Mouse (Mus musculus) intestine, embryonic 15.5 days (tissue): ENCODE measurements around the gene Cdkn1b. TPM values are rescaled to one million over a fixed set of nuclear protein-coding genes. Genes with fewer than 3 reads are reported as not detected.

ENCODE experiments used
- ATAC-seq: fragments of 200-750 bp; cut with Nextera tagmentation; 2 replicates; pipeline ENCODE4 v1.8.0; 2017; ENCODE audit warnings: moderate TSS enrichment, moderate library complexity
- H3K27ac ChIP-seq: fragments of 300-500 bp; sonication (generic); 2 replicates; pipeline ENCODE4 v1.5.1; 2015; ENCODE audit warnings: mild to moderate bottlenecking, inconsistent platforms
- H3K27me3 ChIP-seq: fragments of 300-500 bp; sonication (generic); replicated peaks from 2 replicates; pipeline ENCODE4 v1.6.1; 2015; ENCODE audit warnings: inconsistent platforms
- H3K36me3 ChIP-seq: fragments of 300-500 bp; sonication (generic); 2 replicates; pipeline ENCODE4 v1.6.1; 2015; ENCODE audit warnings: inconsistent platforms
- H3K4me1 ChIP-seq: fragments of 300-500 bp; sonication (generic); replicated peaks from 2 replicates; pipeline ENCODE4 v1.6.1; 2015; ENCODE audit warnings: inconsistent platforms
- H3K4me2 ChIP-seq: fragments of 300-500 bp; sonication (generic); replicated peaks from 2 replicates; pipeline ENCODE4 v1.6.1; 2015; ENCODE audit warnings: mild to moderate bottlenecking, inconsistent platforms
- H3K4me3 ChIP-seq: fragments of 300-500 bp; sonication (generic); replicated peaks from 2 replicates; pipeline ENCODE4 v1.5.1; 2015; ENCODE audit warnings: inconsistent platforms
- H3K9ac ChIP-seq: fragments of 300-500 bp; sonication (generic); 2 replicates; pipeline ENCODE4 v1.6.1; 2015; ENCODE audit warnings: inconsistent platforms
- H3K9me3 ChIP-seq: fragments of 300-500 bp; sonication (generic); 2 replicates; pipeline ENCODE4 v1.6.1; 2016; ENCODE audit warnings: inconsistent platforms
- WGBS: fragments of 180-500 bp; shearing (Covaris S2); methylation state at CpG from one replicate; pipeline ENCODE4 v1.1.7; 2015; 5-methylcytosine and 5-hydroxymethylcytosine counted together
- polyA plus RNA-seq: library from polyadenylated mRNA; unstranded; fragments of >200 nt; fragmentation: Nextera tagmentation; extraction: Ambion mirVana; gene quantifications from 2 replicates; pipeline ENCODE4 v1.2.1, GENCODE M21; 2015

Gene Cdkn1b
- 15.3 and 15.9 TPM in 2 replicates for polyA plus RNA-seq

DNA sequence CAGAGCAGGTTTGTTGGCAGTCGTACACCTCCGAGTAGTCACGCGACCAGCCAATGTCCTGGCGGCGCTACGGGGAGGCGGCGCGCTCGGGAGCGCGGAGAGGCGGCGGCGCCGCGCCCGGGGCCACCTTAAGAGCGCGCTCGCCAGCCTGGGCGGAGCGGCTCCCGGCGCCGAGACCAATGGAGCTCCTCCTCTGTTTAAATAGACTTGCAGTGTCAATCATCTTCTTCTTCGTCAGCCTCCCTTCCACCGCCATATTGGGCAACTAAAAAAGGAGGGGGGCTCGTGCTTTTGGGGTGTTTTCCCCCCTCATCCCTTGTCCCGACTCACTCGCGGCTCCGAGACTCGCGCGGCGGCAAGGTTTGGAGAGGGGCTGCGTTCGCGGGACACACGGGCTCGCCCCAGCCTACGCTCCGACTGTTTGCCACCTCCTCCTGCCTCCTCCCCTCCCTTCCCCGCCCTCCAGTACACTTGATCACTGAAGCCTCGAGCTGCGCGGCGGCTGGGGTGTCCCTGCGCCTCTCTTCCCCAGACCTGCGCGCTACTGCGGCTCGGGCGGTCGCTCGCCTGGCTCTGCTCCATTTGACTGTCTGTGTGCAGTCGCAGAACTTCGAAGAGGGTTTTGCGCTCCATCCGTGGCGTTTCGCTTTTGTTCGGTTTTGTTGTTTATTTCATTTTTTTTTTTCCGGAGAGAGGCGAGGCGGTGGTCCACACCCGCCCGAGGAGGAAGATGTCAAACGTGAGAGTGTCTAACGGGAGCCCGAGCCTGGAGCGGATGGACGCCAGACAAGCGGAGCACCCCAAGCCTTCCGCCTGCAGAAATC, at the start of gene Cdkn1b:
Gene Cdkn1b (plus strand): TSS at position 212 of the 824 bp plus-strand sequence.
- Histone ChIP-seq H3K36me3 (no peaks in the 10 kb centered on the region), H3K27me3 (no peaks in the 10 kb centered on the region), H3K9ac (peak within 1 kb of the TSS; percentile 86), H3K9me3 (no peaks in the 10 kb centered on the region), H3K4me3 (peak within 1 kb of the TSS; percentile 63), H3K4me2 (peak within 1 kb of the TSS; percentile 91), H3K27ac (peak within 1 kb of the TSS; percentile 97), H3K4me1 (peaks cover 8% of the 10 kb centered on the region; the same call in 1 of the 2 replicates)
- peak; percentile 96 for ATAC-seq
- WGBS: under 1% methylated on average over 77 of the region's 77 CpGs

DNA sequence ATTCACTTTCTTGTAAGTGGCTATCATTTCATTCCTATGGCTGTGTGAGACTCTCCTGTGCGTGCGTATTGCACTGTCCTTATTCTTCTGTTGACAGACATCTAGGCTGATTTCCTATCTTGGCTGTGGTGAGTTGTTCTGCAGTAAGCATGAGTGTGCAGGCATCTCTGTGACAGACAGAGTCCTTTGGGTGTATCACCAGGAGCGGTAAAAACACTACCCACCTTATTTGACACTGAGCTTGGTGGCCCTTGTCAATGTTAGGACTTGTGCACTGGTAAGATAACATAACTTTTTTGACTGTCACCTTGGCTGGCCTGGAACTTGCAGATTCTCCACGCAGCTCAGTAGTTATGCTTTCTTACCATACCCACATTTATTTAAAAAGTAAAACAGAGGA, 49.3 kb upstream of the Cdkn1b start:
- no peak for ATAC-seq
- Histone ChIP-seq H3K4me3 (no peak overlapping the region), H3K4me2 (no peak overlapping the region), H3K27ac (no peak overlapping the region), H3K9me3 (no peaks in the 10 kb centered on the region), H3K9ac (no peak overlapping the region), H3K27me3 (no peaks in the 10 kb centered on the region), H3K36me3 (0 out of 2 replicates have a peak, but pooled peaks cover 9% of the 10 kb centered on the region), H3K4me1 (no peaks in the 10 kb centered on the region)
- WGBS: 92% methylated on average over 4 of the region's 4 CpGs

DNA sequence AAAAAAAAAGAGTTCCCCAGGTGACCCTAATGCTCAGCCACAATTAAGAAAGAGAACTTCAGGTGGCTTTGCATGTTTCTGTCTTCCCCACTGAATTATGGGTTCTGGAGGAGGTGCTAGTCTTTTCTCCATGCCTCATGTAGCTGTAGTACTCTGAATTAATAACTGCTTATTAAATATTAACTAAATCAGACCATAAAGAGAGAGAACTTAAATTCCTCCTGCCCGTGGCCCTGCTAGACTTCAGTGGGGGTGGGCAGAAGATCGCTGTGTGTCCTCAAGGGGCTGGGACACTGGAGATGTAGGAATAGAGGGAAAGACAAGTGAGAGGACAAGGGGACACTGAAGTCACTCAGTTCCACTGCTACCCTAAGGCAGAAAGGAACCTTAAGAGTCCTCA, 48.0 kb upstream of the Cdkn1b start:
- H3K4me1 ChIP-seq: no peaks in the 10 kb centered on the region
- H3K36me3 ChIP-seq: 0 out of 2 replicates have a peak, but pooled peaks cover 9% of the 10 kb centered on the region
- no peak overlapping the region for H3K27ac ChIP-seq
- H3K27me3 ChIP-seq: no peaks in the 10 kb centered on the region
- no peak overlapping the region for H3K9ac ChIP-seq
- H3K9me3 ChIP-seq: no peaks in the 10 kb centered on the region
- WGBS: 62% methylated on average over 2 of the region's 2 CpGs
- no peak for ATAC-seq
- no peak overlapping the region for H3K4me2 ChIP-seq
- H3K4me3 ChIP-seq: no peak overlapping the region

DNA sequence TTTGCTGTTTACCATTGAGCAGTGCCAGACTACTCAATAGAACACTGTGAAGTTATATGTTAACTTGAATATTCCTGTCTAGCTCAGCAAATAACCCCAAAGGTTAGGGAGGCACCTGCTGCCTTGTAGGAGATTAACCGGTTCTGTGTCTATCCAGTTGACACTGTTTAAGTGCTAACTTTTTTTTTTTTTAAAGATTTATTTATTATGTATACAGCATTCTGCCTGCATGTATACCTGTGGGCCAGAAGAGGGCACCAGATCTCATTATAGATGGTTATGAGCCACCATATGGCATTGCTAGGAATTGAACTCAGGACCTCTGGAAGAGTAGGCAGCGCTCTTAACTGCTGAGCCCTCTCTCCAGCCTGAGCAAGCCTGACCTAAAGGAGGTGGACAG, 47.2 kb upstream of the Cdkn1b start:
- H3K9ac ChIP-seq: no peak overlapping the region
- no peak overlapping the region for H3K4me2 ChIP-seq
- 0 out of 2 replicates have a peak, but pooled peaks cover 7% of the 10 kb centered on the region for H3K36me3 ChIP-seq
- H3K9me3 ChIP-seq: no peaks in the 10 kb centered on the region
- no peak for ATAC-seq
- no peak overlapping the region for H3K27ac ChIP-seq
- H3K4me3 ChIP-seq: no peak overlapping the region
- 75% methylated on average over 2 of the region's 2 CpGs for WGBS
- no peaks in the 10 kb centered on the region for H3K27me3 ChIP-seq
- H3K4me1 ChIP-seq: no peaks in the 10 kb centered on the region

DNA sequence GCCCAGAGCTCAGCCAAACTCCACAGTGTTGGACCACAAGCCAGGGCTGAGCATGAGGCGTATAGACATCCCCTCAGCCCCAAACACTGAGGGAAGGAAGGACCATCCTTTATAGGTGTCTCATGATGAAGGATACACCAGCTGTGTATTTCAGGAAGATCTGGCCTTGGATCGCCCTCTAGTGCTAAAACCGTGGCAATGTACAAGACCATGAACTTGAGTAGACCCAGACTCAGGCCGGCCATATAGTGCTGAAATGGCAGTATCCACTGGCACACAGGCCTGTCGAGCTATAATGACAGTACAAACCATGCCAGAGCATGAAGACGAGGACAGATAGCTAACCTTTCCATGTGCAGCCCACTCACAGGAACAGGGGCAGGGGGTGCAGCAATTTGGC, 43.4 kb upstream of the Cdkn1b start:
- H3K4me3 ChIP-seq: no peak overlapping the region

DNA sequence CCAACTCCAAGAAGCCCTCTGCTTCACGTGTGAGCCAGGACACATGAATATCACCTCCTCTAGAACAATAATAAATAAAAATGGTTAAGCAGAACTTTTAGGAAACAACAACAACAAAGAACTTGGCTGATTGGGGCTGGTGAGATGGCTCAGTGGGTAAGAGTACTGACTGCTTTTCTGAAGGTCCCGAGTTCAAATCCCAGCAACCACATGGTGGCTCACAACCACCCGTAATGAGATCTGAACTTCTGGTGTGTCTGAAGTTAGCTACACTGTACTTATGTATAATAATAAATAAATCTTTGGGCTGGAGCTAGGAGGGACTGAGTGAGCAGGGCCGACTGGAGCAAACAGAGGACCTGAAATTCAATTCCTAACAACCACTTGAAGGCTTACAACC, 42.9 kb upstream of the Cdkn1b start:
- Histone ChIP-seq H3K4me1 (no peaks in the 10 kb centered on the region), H3K27me3 (no peaks in the 10 kb centered on the region), H3K27ac (no peak overlapping the region), H3K9me3 (no peaks in the 10 kb centered on the region), H3K9ac (no peak overlapping the region), H3K4me3 (no peak overlapping the region), H3K36me3 (no peaks in the 10 kb centered on the region), H3K4me2 (no peak overlapping the region)
- 86% methylated on average over 4 of the region's 4 CpGs for WGBS
- ATAC-seq: no peak

More for the DNA sequence above, 43.4 kb upstream of the Cdkn1b start:
- H3K4me2 ChIP-seq: no peak overlapping the region
- no peak overlapping the region for H3K27ac ChIP-seq
- H3K27me3 ChIP-seq: no peaks in the 10 kb centered on the region
- H3K9ac ChIP-seq: no peak overlapping the region
- H3K36me3 ChIP-seq: no peaks in the 10 kb centered on the region
- H3K9me3 ChIP-seq: no peaks in the 10 kb centered on the region
- 75% methylated on average over 6 of the region's 6 CpGs for WGBS
- no peaks in the 10 kb centered on the region for H3K4me1 ChIP-seq
- 0 out of 2 replicates have a peak, but pooled peaks have one; percentile 41 for ATAC-seq

DNA sequence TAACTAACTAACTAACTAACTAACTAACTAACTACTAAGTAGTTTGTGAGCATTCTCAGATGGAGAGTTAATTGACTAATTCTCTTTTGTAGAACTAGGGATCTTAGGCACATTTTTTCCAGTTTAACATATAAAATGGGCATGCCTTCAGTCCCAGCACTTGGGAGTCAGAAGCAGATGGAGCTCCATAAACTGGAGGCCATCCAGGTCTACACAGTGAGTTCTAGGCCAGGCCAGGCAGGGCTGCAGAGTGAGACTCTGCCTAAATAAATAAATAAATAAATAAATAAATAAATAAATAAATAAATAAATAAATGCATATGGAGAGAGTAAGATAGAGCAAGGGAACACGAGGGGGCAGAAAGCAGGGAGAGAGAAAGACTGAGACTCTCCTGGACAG, 42.3 kb upstream of the Cdkn1b start:
- H3K4me3 ChIP-seq: no peak overlapping the region
- no peaks in the 10 kb centered on the region for H3K4me1 ChIP-seq
- no peaks in the 10 kb centered on the region for H3K36me3 ChIP-seq
- no peak for ATAC-seq
- no peak overlapping the region for H3K27ac ChIP-seq
- no peaks in the 10 kb centered on the region for H3K9me3 ChIP-seq
- WGBS: 69% methylated on average over 1 of the region's 1 CpGs
- H3K4me2 ChIP-seq: no peak overlapping the region
- no peaks in the 10 kb centered on the region for H3K27me3 ChIP-seq
- H3K9ac ChIP-seq: no peak overlapping the region

DNA sequence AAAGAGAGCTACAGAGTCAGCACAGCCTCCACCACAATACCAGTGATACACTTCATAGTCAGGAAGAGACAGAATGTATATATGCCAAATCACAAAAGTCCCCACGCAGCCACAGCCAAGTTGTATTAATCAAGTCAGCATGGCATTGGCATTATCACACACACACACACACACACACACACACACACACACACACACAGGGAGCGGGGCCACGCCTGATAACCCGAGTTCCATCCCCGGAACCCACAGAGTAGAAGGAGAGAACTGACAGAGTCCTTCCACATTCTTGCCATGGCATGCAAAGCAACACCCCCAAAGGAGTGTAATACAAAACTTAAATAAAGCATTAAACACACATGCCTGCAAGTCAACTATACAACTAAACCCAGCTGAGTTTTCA, 40.6 kb upstream of the Cdkn1b start:
- no peaks in the 10 kb centered on the region for H3K9me3 ChIP-seq
- no peak overlapping the region for H3K4me3 ChIP-seq
- H3K27ac ChIP-seq: no peak overlapping the region
- 91% methylated on average over 5 of the region's 5 CpGs for WGBS
- ATAC-seq: no peak
- H3K9ac ChIP-seq: no peak overlapping the region
- no peaks in the 10 kb centered on the region for H3K4me1 ChIP-seq
- H3K27me3 ChIP-seq: no peaks in the 10 kb centered on the region
- no peak overlapping the region for H3K4me2 ChIP-seq
- H3K36me3 ChIP-seq: no peaks in the 10 kb centered on the region

DNA sequence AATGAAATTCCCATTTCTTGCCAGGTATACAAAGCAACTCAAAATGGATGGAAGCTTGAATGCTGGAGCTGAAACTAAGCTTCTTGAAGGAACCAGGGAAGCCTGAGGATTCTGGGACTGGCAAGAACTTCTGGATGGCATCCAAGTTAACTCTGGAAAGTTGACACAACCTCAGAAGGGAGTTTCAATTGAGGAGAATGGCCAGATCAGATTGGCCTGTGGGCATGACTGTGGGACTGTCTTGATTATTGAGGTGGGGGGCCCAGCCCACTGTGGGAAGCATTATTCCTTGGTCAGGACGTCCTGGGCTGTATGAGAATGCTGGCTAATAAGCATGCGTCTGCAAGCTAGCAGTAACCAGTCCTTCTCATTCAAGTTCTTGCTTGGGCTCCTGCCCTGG, 40.2 kb upstream of the Cdkn1b start:
- Histone ChIP-seq H3K27ac (no peak overlapping the region), H3K27me3 (no peaks in the 10 kb centered on the region), H3K9ac (no peak overlapping the region), H3K4me1 (no peaks in the 10 kb centered on the region), H3K4me2 (no peak overlapping the region), H3K36me3 (no peaks in the 10 kb centered on the region), H3K9me3 (no peaks in the 10 kb centered on the region), H3K4me3 (no peak overlapping the region)
- WGBS: 69% methylated on average over 2 of the region's 2 CpGs
- ATAC-seq: no peak

DNA sequence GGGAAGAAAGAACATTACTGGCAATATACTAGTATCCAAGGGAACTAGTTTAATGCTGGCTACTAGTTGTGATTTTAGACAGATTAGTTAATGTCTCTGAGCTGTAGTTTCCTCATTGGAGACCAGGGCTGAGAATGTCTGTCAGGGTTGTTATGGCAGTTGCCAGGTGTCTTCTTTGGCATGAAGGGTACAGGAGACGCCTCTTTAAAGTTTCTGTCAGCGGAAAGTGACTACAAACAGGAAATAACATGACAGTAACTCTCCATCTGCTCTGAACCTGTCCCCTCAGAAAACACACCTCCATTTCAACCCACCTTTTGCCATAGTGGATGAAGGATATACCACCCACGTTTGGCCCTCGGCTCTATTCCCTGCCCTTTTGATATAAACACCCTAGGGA, 36.5 kb upstream of the Cdkn1b start:
- Histone ChIP-seq H3K4me1 (0 out of 2 replicates have a peak, but pooled peaks cover 4% of the 10 kb centered on the region), H3K9ac (no peak overlapping the region), H3K36me3 (no peaks in the 10 kb centered on the region), H3K9me3 (no peaks in the 10 kb centered on the region), H3K4me3 (no peak overlapping the region), H3K4me2 (no peak overlapping the region), H3K27me3 (no peaks in the 10 kb centered on the region), H3K27ac (no peak overlapping the region)
- WGBS: 83% methylated on average over 4 of the region's 4 CpGs
- ATAC-seq: no peak

DNA sequence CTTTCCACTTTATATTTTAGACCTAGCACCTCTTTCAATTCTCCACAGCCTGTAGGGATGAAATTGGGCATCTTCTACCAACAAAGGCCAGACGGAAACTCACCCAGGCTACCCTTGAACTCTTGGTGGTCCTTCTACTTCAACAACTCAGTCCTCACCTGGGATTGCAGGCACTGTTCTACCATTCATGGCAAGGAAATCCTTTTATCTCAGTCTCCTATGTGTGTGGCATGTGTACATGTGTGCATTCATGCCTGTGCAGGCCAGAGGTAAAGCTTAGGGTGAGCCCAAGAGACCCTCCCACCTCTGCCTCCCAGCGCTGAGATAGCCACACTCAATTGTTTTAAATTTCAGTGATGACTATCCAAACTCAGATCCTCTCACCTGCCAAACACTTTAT, 34.7 kb upstream of the Cdkn1b start:
- Histone ChIP-seq H3K4me1 (0 out of 2 replicates have a peak, but pooled peaks cover 4% of the 10 kb centered on the region), H3K27me3 (no peaks in the 10 kb centered on the region), H3K4me2 (no peak overlapping the region), H3K9ac (no peak overlapping the region), H3K9me3 (no peaks in the 10 kb centered on the region), H3K27ac (no peak overlapping the region), H3K36me3 (no peaks in the 10 kb centered on the region), H3K4me3 (no peak overlapping the region)
- WGBS: 89% methylated on average over 2 of the region's 2 CpGs
- no peak for ATAC-seq

DNA sequence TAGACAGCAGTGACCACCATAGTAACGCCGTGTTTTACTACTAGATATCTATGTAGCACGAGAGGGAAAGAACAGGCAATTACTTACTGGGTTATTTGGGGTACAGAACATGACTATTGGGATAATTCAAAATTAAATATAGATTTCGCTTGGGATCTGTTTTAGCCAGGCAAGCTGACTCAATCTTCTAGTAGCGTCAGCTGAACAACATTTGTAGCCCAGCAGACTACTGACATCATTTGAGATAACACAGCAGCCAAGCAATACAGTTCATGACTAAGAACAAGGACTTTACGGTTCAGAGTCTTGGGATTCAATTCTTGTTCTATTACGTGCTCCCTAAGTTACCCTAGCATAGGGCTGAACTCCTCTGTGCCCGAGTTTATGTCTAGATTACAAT, 33.7 kb upstream of the Cdkn1b start:
- no peak overlapping the region for H3K9ac ChIP-seq
- H3K4me3 ChIP-seq: no peak overlapping the region
- 79% methylated on average over 8 of the region's 8 CpGs for WGBS
- ATAC-seq: no peak
- H3K27me3 ChIP-seq: no peaks in the 10 kb centered on the region
- no peak overlapping the region for H3K4me2 ChIP-seq
- no peak overlapping the region for H3K27ac ChIP-seq
- H3K9me3 ChIP-seq: no peaks in the 10 kb centered on the region
- no peaks in the 10 kb centered on the region for H3K36me3 ChIP-seq
- H3K4me1 ChIP-seq: 0 out of 2 replicates have a peak, but pooled peaks cover 4% of the 10 kb centered on the region

DNA sequence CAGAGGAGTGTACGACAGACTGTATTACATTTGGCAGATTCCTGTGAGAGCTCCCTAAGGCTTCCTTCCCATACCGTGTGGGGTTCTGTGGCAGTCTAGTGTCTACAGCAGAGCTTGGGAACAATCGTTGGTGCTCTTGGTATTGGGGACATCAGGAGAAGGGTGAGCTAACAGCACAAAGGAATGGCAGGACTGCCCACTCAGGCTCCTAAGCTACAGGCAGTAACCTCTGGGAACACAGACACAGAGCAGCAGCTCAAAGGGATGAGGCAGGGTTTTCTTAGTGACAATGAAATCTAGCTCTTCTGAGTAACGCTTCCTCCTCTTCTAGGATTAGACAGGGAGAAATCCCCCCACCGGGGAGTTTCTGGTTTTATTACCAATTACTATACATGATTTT, 33.2 kb upstream of the Cdkn1b start:
- H3K36me3 ChIP-seq: no peaks in the 10 kb centered on the region
- 38% methylated on average over 5 of the region's 5 CpGs for WGBS
- no peaks in the 10 kb centered on the region for H3K9me3 ChIP-seq
- no peaks in the 10 kb centered on the region for H3K27me3 ChIP-seq
- H3K4me1 ChIP-seq: 0 out of 2 replicates have a peak, but pooled peaks cover 4% of the 10 kb centered on the region
- no peak overlapping the region for H3K27ac ChIP-seq
- no peak overlapping the region; the same call in 1 of the 2 replicates for H3K9ac ChIP-seq
- H3K4me3 ChIP-seq: no peak overlapping the region
- peak overlapping the region; percentile 43 for H3K4me2 ChIP-seq
- ATAC-seq: no peak
